In genomic region chr17:26462634-26463170, GRCm38 (mm10) we compare ENCODE assay signal across 9 mouse cellular contexts. TPM values are rescaled to one million over a fixed set of nuclear protein-coding genes. Genes with fewer than 3 reads are reported as not detected.
DNase-seq lines count a peak whose midpoint lies in the region; ATAC-seq and TF ChIP-seq lines count a peak whose summit lies in the region.
"Had no signal": no experiment of that assay in that cellular context is flagged by ENCODE, and none has a peak within 500 bp of the region (broad histone marks: within the 10 kb centered on the region; RNA-seq: fewer than 3 reads in every experiment).

No protein-coding gene starts in this region.

- H3K36me3 ChIP-seq in lung, embryonic 14.5 days (ENCODE audit: insufficient read depth): no peaks in the 10 kb centered on the region
- H3K36me3 ChIP-seq: limb, embryonic 12.5 days had no signal

- no peaks in the 10 kb centered on the region for H3K27me3 ChIP-seq in lung, embryonic 14.5 days (ENCODE audit: insufficient read depth, low read length)

- no peak overlapping the region for H3K9ac ChIP-seq in lung, embryonic 14.5 days
- H3K9ac ChIP-seq: limb, embryonic 12.5 days had no signal

- peak; percentile 57 for ATAC-seq in granulocyte monocyte progenitor cell, adult 5-6 weeks (replicated peaks; ENCODE audit: poor library complexity, severe bottlenecking)
- ATAC-seq in lung, embryonic 14.5 days (ENCODE audit: insufficient read depth): no peak

- peak; percentile 58 to 66 for DNase-seq in CD8-positive naive resting alpha-beta T cell, adult 2 months (ENCODE audit: low read depth in 2 of 2, low spot score in 2 of 2)
- DNase-seq in adrenal gland, adult (ENCODE audit: inconsistent age in 2 of 2, low spot score in 1 of 2): peak; percentile 74 to 92
- DNase-seq in cerebellum, postnatal 4 days (ENCODE audit: low spot score in 2 of 2): peak; percentile 72 to 81
- peak; percentile 85 to 92 for DNase-seq in kidney, postnatal 36 days
- DNase-seq in lung, embryonic 14.5 days: peak; percentile 84
- peak; percentile 85 to 92 for DNase-seq in right cerebral cortex, adult 2 months (ENCODE audit: low spot score in 2 of 2)
- peak; percentile 59 to 70 for DNase-seq in urinary bladder, postnatal 36 days (ENCODE audit: low spot score in 2 of 2)

- H3K4me2 ChIP-seq in lung, embryonic 14.5 days: no peak overlapping the region
- H3K4me2 ChIP-seq: limb, embryonic 12.5 days had no signal

- peak; percentile 97 for TF ChIP-seq CTCF in lung, embryonic 14.5 days (IDR thresholded peaks at IDR 0.05; ENCODE audit: low read depth)

- 23% methylated on average over 12 of the region's 12 CpGs for WGBS in lung, embryonic 14.5 days

- H3K9me3 ChIP-seq in lung, embryonic 14.5 days (ENCODE audit: low read depth, low read length): no peaks in the 10 kb centered on the region
- H3K9me3 ChIP-seq: limb, embryonic 12.5 days had no signal

- H3K27ac ChIP-seq in lung, embryonic 14.5 days (ENCODE audit: low read depth): no peak overlapping the region
- H3K27ac ChIP-seq: limb, embryonic 12.5 days had no signal

- H3K4me3 ChIP-seq in lung, embryonic 14.5 days (ENCODE audit: low read depth, low read length): no peak overlapping the region
- H3K4me3 ChIP-seq: limb, embryonic 12.5 days had no signal

- H3K4me1 ChIP-seq in lung, embryonic 14.5 days (ENCODE audit: insufficient read depth): no peaks in the 10 kb centered on the region

RNA-seq across cellular contexts. Expression of gene Neurl1b, which starts 48.1 kb away (rescaled TPM):
- 1.4 TPM in 2 replicates for total RNA-seq in granulocyte monocyte progenitor cell, adult 5-6 weeks (2014; fragmentation: Nextera tagmentation)
- 0.65 and 3.6 TPM in 2 replicates for total RNA-seq in granulocyte monocyte progenitor cell, adult 5-6 weeks (2017)
- 1.9 and 2.1 TPM in 2 replicates for polyA plus RNA-seq in lung, embryonic 14.5 days (2014; fragmentation: Nextera tagmentation; extraction: Ambion mirVana)
